Mouse (Mus musculus): ENCODE measurements around the gene Npr2.
"Not testable (repeated sequence)": the region's sequence is repeated elsewhere in the genome, so short reads cannot be mapped to it uniquely, and the experiment has no call there.

Npr2 gene

DNA sequence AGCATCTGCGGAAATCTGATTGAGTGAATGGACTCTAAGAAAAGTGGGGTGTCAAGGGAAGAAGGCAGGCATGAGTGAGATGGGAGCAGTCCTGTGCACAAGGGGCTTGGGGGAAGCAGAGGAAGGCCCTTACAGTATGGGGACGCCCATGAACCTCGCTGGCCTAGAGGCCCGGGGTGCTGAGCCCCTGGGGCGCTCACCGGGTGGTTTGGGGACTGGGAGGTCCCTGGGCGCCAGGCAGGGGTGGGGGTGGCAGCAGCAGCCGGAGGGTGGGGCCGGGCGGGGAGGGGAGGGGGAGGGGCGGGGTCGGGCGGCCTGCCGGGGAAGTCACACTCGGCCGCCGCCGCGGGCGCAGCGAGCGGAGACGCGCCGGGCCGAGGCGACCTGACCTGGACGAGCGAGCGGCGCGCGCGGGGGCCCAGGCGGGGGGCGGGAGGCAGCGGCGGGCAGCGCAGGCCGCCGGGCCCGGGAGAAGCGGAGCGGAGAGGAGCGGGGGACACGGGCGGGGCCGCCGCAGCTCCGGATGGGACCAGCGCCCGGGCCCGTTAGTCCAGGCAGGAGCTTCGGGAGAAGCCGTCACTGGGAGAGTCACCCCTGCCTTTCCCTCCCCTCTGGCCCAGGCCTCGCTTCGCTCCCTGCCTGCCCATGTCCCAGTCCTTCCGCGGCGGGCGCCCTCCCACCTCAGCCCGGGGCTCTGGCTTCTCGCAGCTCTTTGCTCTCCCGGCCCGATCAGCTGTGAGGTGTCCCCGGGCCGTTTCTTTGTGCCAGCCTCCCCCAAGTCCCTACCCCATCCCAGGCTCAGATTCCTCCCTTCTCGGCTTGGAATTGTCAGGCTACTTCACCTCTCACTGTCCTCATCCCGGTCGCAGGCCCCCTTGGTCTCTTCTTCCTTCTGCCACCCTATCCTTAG is at the start of gene Npr2:
Gene Npr2 (plus strand): TSS at position 890 of the 910 bp plus-strand sequence.
- peak; percentile 72 for DNase-seq

DNA sequence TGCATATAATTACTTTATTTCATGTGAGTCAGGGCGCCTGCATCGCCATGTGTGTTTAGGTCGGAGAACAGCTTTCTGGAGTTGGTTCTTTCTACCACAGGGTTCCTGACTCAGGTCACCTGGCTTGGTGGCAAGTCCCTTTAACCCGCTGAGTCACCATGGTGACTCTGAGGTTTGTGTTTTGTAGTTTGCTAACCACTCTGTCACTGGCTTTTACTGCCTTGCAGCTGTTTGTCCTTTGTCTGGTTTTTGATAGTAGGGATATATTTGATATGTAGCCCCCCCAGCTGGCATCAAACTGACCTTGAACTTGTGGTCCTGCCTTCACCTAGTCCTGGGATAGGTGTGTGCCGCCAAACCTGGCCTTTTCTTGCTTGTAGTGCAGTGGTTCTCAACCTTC is 49.5 kb upstream of the Npr2 start:
- no peak for DNase-seq

DNA sequence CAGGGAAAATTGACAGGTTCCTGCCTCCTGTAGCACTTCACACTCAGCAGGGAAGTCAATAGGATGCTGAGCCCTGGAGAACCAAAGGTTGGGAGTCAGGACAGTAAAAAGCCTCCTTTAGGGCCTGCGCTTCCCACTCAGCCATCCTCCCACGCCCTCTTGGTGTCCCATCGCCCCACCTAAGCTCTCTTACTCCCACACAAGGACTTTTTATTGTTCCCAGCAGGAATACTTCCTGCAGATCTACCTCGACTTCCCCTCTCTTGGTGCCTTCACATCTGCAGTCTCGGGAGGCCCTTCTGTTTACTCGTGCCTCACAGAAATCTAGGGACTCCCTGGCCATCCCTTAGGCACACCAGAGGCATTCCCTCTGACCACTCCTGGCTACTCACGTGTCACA is 48.3 kb upstream of the Npr2 start:
- DNase-seq = no peak

DNA sequence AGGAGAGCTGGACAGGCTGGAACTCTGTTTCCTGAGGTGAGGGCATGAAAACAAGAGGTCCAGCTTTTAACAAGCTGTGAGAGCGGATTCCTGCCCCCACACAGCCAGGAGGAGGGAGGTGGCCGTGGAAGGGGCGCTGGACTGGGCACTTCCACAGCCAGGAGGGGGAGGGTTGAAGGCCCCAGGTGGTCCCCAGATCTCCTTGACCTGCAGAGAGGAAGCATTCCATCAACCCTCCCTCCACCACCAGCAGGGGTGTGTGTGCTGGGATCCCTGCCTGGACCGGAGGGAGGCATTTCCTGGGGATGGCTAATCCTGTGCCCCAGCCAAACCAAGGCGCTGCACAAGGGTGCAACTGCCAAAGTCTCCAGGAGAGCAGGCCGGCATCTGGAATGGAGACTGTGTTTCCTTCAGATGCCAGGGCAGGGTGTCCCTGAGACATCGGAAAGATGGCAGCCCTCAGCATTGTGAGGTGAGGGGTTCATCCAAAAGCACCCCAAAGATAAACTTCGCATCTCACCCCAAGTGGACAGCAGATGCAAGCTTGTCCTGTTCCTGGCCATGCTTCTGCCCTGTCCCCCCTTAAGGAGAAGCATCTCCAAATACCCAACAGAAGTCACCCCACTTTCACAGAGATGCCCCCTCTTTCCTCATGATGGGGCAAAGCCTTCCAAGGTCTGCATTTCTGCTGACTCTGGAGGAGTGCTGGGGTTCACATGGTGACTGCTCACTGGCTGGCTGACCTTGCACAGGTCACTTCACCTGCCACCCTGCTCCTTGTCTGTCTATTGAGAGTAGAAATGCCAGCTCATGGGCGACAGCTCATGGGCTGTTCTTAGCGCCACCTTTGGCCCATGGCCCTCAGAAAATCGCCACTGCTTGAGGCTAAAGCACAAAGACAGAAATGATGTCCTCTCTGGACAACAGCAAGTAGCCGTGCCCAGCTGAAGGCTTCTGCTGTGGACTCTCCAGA is 47.0 kb upstream of the Npr2 start, which contains the start of gene Msmp:
Gene Msmp (minus strand): TSS at position 51 of the 973 bp plus-strand sequence.
- DNase-seq = peak; percentile 49

DNA sequence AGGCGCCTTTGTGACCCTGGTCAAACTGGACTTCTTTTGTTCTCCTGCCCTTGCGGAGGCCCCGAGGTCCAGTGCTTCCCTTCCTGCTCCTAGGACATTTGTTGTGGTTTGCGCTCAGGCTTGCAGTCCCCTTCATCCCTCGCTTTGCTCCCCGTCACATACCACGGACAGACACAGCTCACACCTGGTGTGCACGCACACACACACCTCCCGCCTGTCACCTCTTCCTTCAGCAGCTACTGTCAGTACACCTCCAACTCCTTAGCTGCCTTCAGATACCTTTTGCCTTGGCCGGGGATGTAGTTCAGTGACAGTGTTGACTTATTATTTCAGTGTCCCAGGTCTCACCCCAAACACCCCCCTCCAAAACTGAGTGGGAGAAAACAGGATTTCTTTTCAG is 46.1 kb upstream of the Npr2 start:
- no peak for DNase-seq

DNA sequence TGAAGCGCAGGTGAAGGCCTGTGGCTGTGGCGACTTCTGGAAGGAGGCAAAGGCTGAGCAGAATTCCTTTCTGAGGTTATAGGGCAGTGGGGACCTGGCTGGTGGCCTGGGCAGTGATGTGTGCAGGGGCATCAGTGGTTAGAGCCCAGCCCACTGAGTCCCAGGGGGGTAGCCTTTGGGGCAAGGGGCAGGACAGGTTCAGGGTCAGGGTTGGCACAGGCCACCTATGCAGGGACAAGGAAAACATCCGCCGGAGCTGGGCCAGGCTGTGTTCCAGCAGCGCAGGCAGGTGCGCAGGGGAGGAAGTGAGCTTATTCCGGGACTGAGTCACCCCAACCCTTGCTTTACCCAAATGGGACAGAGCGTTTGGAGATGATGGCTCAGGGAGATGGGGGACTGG is 45.3 kb upstream of the Npr2 start:
- no peak for DNase-seq

DNA sequence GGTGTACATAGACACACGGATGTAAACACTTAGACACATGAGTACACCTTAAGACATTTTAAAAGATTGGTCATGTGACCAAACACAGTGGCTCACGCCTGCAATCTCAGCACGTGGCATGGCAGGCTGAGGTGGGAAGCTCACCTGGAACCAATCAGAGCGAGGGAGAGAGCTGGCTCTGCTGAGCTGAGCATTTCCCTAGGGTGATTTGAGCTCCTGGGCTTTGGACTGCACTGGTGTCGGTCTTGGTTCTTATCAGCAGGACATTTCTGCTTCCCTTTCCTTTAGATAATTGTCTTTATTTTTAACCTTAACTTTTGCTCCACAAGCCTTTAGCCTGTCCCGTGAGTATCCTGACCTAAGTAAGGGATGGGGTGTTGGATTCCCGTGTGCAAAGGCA is 44.1 kb upstream of the Npr2 start:
- no peak for DNase-seq

DNA sequence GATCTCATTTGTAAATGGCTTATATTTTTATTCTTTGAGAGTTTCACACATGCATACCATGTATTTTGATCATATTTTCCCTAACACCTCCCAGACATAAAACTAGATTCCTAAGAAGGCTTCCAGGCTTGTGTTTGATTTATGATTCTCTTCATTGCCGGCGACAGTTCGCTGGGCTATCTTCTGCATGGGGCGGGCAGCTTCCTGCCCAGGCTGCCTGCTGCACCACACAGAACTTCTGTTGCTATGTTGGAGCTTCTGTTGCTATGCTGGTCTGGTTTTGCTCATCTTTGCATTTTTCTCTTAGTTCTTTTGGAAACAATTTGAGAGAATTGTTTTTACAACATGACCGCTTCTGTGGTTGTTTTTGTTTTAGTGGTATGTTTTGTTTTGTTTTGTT is 40.2 kb upstream of the Npr2 start:
- DNase-seq = no peak

DNA sequence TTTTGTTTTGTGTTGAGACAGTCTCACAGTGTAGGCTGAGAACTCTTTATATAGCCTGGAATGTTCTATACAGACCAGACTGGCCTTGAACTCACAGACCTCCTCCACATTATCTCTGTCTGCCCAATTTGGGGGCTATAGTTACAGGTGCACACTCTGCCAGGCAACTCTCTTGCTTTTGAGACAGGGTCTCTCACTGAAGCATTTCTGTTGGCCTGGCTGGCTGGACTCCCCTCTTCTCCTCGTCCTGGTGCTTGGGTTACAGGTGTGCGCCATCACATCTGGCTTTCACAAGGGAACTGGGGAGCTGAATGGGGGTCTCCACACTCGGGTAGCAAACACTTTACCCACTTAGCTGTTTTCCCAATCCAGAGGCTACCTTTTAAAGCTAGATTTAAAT is 39.8 kb upstream of the Npr2 start:
- DNase-seq = no peak

DNA sequence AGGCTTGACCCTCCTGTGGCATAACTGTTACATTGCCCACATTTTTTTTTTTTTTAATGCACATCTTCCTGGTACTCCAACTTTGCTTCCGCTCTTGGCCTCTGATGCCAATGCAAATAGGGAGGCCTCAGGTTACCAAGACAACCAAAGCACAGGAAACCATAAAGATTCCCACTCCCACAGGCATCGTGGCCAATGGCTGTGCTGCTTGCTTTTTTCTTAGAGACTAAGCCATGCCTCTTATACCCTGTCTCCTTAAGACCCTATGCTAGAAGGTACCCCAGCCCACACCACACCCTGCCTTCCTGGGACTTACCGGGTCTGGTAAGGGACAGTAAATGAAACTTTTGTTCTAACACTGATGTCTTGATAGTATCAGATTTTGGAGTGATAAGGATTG is 38.3 kb upstream of the Npr2 start:
- no peak for DNase-seq

DNA sequence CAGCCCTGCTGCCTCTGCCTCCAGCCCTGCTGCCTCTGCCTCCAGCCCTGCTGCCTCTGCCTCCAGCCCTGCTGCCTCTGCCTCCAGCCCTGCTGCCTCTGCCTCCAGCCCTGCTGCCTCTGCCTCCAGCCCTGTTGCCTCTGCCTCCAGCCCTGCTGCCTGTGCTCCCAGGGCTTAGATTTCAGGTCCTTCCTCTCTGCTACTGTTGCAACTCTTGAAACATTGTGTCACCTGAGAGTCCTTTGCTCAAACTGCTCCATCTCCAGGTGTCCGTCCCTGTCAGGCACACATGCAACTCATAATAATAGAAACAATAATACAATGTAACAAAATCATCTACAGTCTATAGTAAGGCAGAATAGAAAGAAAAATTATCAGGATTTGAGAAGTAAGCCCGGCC is 35.1 kb upstream of the Npr2 start:
- DNase-seq = not testable (repeated sequence)

DNA sequence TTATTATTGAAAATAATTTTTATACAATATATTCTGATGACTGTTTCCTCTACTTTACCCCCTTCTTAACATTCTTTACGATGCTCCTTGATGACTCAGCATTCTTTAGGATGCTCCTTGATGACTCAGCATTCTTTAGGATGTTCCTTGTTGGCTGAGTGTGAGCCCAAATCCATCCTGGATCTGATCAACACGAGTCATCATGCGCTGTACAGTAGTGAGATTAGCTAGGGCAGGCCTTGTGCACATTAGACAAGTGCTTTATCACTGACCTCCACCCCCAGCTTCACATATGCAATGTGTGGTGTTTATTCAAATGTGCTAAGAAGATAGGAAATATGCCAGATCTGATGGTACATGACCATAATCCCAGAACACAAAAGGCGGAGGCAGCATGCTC is 33.5 kb upstream of the Npr2 start:
- no peak for DNase-seq

DNA sequence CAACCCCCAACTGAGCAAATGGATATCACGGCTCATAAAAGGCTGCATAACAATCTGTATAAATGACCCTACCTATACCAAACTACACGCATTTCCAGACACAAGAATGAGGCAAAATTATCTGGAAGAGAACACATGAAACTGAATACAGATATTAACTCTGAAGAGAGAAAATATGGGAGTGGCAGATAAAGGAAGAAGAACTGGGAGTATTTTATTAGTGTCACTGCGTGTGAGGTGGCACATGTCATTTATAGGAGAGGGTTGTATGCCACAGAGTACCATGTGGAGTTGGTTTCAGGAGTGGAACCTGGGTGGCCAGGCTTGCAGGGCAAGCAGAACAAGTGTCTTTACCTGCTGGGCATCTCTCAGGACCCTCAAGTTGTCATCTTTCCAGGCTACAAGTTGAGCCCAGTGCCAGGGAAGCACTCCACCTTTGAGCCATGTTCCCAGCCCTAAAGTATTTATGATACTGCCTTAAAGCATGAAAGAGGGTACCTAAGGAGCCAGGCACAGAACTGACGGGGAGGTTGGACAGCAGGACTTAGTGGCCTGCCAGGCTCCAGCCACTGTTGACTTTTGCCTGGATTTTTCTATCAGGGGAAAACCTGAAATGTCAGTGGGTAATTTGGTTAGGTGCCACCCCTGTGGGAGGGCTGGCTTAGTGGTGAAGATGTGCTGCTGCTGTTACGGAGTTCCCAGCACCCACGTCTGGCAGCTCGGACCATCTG is 32.9 kb upstream of the Npr2 start:
- DNase-seq = no peak

DNA sequence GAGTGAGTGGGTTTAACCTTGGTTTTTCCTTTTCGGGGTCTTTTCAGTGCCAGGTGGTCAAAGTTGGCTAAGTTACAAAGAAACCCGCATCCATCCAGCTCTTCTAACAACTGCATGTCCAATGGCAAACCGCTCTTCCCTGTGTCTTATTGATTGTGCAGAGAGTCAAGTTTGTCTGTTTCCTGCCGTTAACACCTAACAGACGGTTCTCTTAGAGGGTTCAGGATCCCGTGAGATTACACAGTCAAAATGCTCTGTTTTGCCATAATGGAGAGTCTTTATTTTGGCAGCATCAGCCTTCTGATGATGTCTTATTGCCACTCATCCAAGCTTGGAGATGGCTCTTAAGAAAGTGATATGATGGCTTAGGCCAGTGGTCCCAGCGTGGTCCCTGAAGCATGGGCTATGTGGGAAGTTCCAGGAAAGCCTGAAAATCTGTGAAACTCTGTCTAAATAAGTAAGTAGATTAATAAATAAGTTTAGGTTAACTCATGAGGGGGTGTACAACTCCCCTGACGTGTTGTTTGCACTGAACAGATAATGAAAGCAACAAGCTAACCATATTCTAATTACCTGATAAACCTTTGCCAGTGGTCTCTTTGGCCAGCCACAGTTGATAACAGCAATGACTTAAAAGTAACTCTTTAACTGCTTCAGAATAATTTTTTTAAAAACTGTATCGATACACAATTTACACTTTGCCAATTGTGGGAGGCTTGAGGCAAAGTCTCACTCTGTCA is 31.4 kb upstream of the Npr2 start:
- DNase-seq = no peak

DNA sequence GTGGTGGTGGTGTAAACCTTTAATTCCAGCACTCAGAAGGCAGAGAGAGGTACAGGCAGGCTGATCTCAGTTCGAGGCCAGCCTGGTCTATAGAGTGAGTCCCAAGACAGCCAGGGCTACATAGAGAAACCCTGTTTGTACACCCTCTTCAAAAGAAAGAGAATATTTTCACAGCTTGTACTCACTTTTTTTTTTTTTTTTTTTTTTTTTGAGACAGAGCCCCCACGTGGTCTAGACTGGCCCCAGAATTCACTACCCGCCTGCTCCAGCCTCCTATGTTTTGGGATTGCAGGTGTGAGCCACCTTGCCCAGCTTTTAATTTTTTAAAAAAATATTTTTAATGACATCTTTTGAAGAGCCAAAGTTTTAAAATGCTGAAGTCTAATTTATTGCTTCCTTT is 27.6 kb upstream of the Npr2 start:
- no peak for DNase-seq

DNA sequence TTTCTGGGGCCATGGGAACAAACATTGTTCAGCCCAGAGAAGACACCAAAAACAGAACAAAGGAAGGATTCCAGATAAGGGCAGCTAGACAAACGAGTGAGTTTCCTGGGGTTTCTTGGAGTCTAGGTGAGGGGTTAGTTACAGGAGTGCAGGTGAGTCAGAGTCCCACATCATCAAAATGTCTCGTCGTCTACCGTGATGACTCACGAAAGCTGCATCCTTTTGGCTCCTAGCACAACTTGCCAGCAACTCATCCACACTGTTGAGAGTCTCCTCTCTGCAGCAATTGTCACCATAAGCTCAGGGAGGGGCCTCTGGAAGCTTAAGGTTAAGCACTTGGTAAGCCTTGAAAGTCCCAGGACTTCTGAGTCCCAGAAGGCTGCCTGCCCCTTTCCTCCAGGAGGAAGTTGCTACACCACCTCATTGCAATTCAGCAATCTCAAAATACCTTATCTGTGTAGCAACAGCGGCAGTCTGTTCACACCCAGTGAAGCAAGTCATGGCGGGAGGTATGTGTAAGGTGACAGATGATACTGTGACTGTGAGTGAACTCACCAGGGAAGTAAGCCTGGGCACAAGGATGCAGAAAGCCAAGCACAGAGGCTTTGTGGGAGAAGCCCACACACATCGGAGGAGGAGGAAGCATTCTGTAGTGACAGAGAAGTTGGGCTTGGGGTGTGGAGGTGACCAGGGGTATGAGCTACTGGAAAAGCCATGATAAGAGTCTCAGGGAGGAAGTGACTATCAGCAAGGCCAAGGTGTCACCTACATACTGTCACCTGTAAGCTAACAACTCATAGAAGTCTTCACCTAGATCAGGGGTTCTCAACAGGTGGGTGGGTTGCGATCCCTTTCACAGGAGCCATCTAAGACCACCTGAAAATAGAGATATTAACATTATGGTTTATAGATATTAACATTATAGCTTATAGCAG is 26.7 kb upstream of the Npr2 start:
- DNase-seq = no peak

DNA sequence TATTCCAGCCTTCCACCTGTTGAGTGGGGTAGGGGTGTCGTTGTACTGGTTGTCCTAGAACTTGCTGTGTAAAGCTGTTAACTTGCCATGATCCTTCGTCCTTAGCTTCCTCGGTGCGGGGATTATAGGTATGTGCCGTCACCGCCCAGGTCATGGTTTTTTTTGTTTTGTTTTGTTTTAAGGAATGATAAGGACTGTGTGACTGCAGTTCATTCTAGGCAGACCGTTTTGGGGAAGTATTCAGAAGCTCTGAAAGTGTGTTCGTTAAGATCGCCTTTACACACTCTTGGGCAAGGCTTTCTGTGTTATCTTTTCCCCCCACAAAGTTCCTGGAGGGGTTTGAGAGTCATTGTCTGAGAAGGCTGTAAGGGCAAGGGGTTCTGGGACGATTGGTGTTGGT is 19.2 kb upstream of the Npr2 start:
- no peak for DNase-seq

DNA sequence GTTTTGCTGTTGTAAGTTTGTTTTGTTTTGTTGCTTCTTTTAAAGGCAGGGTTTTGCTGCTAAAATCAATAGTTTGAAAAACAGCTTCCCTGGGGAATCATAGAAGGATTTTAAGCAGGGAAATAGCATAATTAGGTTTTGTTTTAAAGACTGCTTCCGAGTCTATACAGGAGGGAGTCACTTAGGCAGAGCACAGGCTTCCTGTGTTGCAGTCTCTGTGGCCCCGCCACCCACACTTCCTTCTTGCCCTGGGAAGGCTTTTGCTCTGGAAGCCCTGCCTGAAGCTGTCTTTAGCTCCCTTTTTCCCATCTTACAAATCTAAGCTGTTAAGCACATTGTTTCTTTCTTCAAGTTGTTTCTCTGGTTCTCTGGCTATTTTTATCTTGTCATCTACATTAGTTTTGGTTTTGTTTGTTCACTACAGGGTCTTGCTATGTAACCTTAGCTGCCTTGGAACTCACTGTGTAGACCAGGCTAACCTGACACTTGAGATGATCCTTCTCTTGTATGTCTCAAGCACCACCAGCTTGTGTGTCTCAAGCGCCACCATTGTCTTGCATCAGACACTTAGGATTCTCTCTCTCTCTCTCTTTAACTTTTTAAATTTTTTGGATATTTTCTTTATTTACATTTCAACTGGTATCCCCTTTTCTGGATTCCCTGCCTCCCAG is 18.5 kb upstream of the Npr2 start:
- peak; percentile 74 for DNase-seq

DNA sequence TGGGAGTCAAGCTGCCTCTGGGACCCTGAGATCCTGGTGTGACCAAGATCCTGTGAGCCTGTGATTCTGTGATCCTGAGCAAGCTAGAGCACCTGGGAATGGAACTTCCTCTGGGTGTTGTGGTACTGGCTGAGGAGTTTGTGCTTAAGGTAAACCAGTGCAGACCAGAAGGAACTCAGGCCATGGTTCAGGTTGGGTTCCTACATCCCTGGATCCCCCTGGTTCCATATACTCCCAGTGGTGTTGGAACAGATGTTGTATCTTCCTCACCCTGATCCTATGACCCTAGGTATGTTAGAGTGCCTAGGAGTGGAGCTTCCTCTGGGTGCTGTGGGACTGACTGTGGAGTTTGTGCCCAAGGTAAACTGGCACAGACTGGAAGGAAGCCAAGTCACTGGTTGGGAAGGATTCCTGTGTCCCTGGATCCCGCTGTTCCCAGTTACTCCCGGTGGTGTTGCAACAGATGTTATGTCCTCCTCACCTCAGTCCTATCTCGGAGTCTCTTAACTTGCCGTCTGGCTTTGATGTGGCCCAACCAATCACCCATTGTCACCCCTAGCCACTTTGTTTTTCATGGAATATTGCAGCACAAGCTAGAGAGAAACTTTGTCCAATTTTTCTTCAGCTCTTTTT is 11.5 kb upstream of the Npr2 start:
- DNase-seq = no peak

Data from lung, postnatal 10 days (tissue).